In the genomic region with DNA sequence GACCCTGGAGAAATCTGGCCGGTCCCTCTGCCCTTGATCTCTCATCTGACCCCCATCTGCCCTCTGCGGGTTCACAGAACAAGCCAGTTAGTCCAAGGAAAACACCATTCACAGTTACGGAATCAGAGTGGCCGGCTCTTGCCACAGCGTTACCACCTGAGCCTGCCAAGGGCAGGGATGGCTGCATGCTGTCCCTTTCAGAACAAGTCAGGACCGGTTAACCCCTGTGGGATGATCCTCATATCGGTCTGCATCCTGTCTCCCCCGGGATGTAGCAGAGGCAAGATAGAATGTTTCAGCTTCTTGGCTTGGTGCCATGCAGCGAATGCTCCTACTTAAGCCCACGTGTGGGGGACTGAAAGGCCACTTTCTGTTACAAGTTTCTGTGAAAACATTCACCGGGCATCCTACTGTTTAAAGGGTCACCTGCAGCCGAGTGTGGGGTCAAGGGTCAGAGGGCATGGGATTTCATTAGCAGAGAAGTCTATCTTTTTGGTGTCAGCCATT, we compare ENCODE assay signal across 8 mouse cellular contexts. TPM values are rescaled to one million over a fixed set of nuclear protein-coding genes. Genes with fewer than 3 reads are reported as not detected.
DNase-seq lines count a peak whose midpoint lies in the region; ATAC-seq and TF ChIP-seq lines count a peak whose summit lies in the region.

No protein-coding gene starts in this region.

- no peak for TF ChIP-seq CTCF in lung, embryonic 14.5 days (IDR thresholded peaks at IDR 0.05; ENCODE audit: low read depth)

- H3K9ac ChIP-seq in lung, embryonic 14.5 days: no peak overlapping the region; the same call in 1 of the 2 replicates
- no peak overlapping the region for H3K9ac ChIP-seq in neural tube, embryonic 15.5 days (replicated peaks)

- H3K9me3 ChIP-seq in lung, embryonic 14.5 days (ENCODE audit: low read depth, low read length): no peaks in the 10 kb centered on the region
- no peaks in the 10 kb centered on the region for H3K9me3 ChIP-seq in neural tube, embryonic 15.5 days (replicated peaks)

- H3K4me2 ChIP-seq in lung, embryonic 14.5 days: peak overlapping the region; percentile 82
- H3K4me2 ChIP-seq in neural tube, embryonic 15.5 days: peak overlapping the region; percentile 91

- DNase-seq in lung, embryonic 14.5 days: peak; percentile 79
- DNase-seq in lung, postnatal 14 days: no peak
- DNase-seq in heart, postnatal 4 days: peak; percentile 32
- DNase-seq in kidney, postnatal 36 days: peak; percentile 50 to 59
- no peak for DNase-seq in cerebellum, adult 18-20 months
- DNase-seq in thymus, postnatal 0 days (ENCODE audit: low spot score): no peak
- no peak for DNase-seq in thymus, postnatal 25 days

- peak overlapping the region; percentile 63; the same call in 1 of the 2 replicates for H3K27ac ChIP-seq in lung, embryonic 14.5 days (ENCODE audit: low read depth)
- H3K27ac ChIP-seq in neural tube, embryonic 15.5 days (replicated peaks): no peak overlapping the region

- peaks cover 43% of the 10 kb centered on the region for H3K27me3 ChIP-seq in lung, embryonic 14.5 days (ENCODE audit: insufficient read depth, low read length)
- H3K27me3 ChIP-seq in neural tube, embryonic 15.5 days (replicated peaks): peaks cover 61% of the 10 kb centered on the region

- H3K36me3 ChIP-seq in lung, embryonic 14.5 days (ENCODE audit: insufficient read depth): peaks cover 13% of the 10 kb centered on the region; the same call in 1 of the 2 replicates
- 0 out of 2 replicates have a peak, but pooled peaks cover 1% of the 10 kb centered on the region for H3K36me3 ChIP-seq in neural tube, embryonic 15.5 days

- ATAC-seq in lung, embryonic 14.5 days (ENCODE audit: insufficient read depth): no peak
- no peak for ATAC-seq in neural tube, embryonic 15.5 days (ENCODE audit: low FRiP score)

- peak overlapping the region; percentile 63 for H3K4me3 ChIP-seq in lung, embryonic 14.5 days (ENCODE audit: low read depth, low read length)
- H3K4me3 ChIP-seq in neural tube, embryonic 15.5 days (replicated peaks): no peak overlapping the region

- 8% methylated on average over 12 of the region's 12 CpGs for WGBS in lung, embryonic 14.5 days
- 12% methylated on average over 12 of the region's 12 CpGs for WGBS in neural tube, embryonic 15.5 days

- peaks cover 3% of the 10 kb centered on the region for H3K4me1 ChIP-seq in lung, embryonic 14.5 days (ENCODE audit: insufficient read depth)
- peaks cover 33% of the 10 kb centered on the region for H3K4me1 ChIP-seq in neural tube, embryonic 15.5 days

RNA-seq across cellular contexts. Expression of gene Dact2, which starts 2.8 kb away (rescaled TPM):
- 4.2 and 7.5 TPM in 2 replicates for polyA plus RNA-seq in lung, embryonic 14.5 days (2014; fragmentation: Nextera tagmentation; extraction: Ambion mirVana)
- 1 to 10 TPM; 1.8 to 1.9 TPM for total RNA-seq in heart, postnatal 4 days (2021)
- 3.7 and 9.1 TPM in 2 replicates for polyA plus RNA-seq in neural tube, embryonic 15.5 days (2015; fragmentation: Nextera tagmentation; extraction: Ambion mirVana)
- 19.5 and 21.1 TPM in 2 replicates for polyA plus RNA-seq in thymus, postnatal 0 days (2015; fragmentation: Nextera tagmentation; extraction: Ambion mirVana)

Comparison
In these comparisons a context has a peak if more than half of its experiments do, and no peak if none do; other contexts are left out.
1. DNase-seq: peak in lung, embryonic 14.5 days (single experiment), heart, postnatal 4 days (single experiment) and kidney, postnatal 36 days (2 of 2); none in lung, postnatal 14 days (single experiment), cerebellum, adult 18-20 months (0 of 2), thymus, postnatal 0 days (single experiment) and thymus, postnatal 25 days (single experiment).